Mouse (Mus musculus): ENCODE measurements at regions not wholly inside any gene's neighbourhood (a gene's known extent, or its start where the extent isn't known, plus 50 kb on each side); places are given as distances from the start of the nearest gene placed in this dataset.

- TF ChIP-seq CTCF (IDR thresholded peaks at IDR 0.05; ENCODE audit: low read depth) (no peak), EP300 (optimal IDR thresholded peaks at IDR 0.05) (no peak)
- Histone ChIP-seq H3K4me2 (replicated peaks; ENCODE audit: low read depth) (no peak overlapping the region), H3K27ac (replicated peaks) (no peak overlapping the region), H3K27me3 (ENCODE audit: control insufficient read depth, insufficient read depth, low read length) (no peaks in the 10 kb centered on the region), H3K9ac (ENCODE audit: low read length) (no peak overlapping the region), H3K4me1 (replicated peaks; ENCODE audit: control insufficient read depth, insufficient read depth) (no peaks in the 10 kb centered on the region), H3K9me3 (ENCODE audit: control insufficient read depth, low read length) (no peaks in the 10 kb centered on the region), H3K36me3 (ENCODE audit: control insufficient read depth, insufficient read depth, low read length) (no peaks in the 10 kb centered on the region), H3K4me3 (ENCODE audit: low read depth, low read length) (no peak overlapping the region)
- ATAC-seq (ENCODE audit: low FRiP score, low TSS enrichment): no peak
- no peak for DNase-seq (ENCODE audit: low spot score)
- WGBS: 89% methylated on average over 5 of the region's 5 CpGs
These were observed 236.8 kb upstream of the Igfbp7 start for GRCm38 (mm10) chr5:77644651-77645050.

GRCm38 (mm10) chr5:77620402-77620801 lies 212.6 kb upstream of the Igfbp7 start:
- no peaks in the 10 kb centered on the region for H3K36me3 ChIP-seq (ENCODE audit: control insufficient read depth, insufficient read depth, low read length)
- ATAC-seq (ENCODE audit: low FRiP score, low TSS enrichment) (no peak), DNase-seq (ENCODE audit: low spot score) (no peak)
- TF ChIP-seq CTCF (IDR thresholded peaks at IDR 0.05; ENCODE audit: low read depth) (no peak), EP300 (optimal IDR thresholded peaks at IDR 0.05) (no peak)
- 71% methylated on average over 4 of the region's 4 CpGs for WGBS
- H3K4me3 ChIP-seq (ENCODE audit: low read depth, low read length): no peak overlapping the region
- no peak overlapping the region for H3K4me2 ChIP-seq (replicated peaks; ENCODE audit: low read depth)
- H3K27ac ChIP-seq (replicated peaks): no peak overlapping the region
- H3K4me1 ChIP-seq (replicated peaks; ENCODE audit: control insufficient read depth, insufficient read depth): no peaks in the 10 kb centered on the region
- no peaks in the 10 kb centered on the region for H3K27me3 ChIP-seq (ENCODE audit: control insufficient read depth, insufficient read depth, low read length)
- H3K9ac ChIP-seq (ENCODE audit: low read length): no peak overlapping the region
- no peaks in the 10 kb centered on the region for H3K9me3 ChIP-seq (ENCODE audit: control insufficient read depth, low read length)

- no peak for DNase-seq (ENCODE audit: low spot score)
- no peak for TF ChIP-seq CTCF (IDR thresholded peaks at IDR 0.05; ENCODE audit: low read depth)
- no peak for TF ChIP-seq EP300 (optimal IDR thresholded peaks at IDR 0.05)
- no peak for ATAC-seq (ENCODE audit: low FRiP score, low TSS enrichment)
- Histone ChIP-seq H3K27me3 (ENCODE audit: control insufficient read depth, insufficient read depth, low read length) (no peaks in the 10 kb centered on the region), H3K9me3 (ENCODE audit: control insufficient read depth, low read length) (no peaks in the 10 kb centered on the region), H3K36me3 (ENCODE audit: control insufficient read depth, insufficient read depth, low read length) (no peaks in the 10 kb centered on the region), H3K9ac (ENCODE audit: low read length) (no peak overlapping the region), H3K27ac (replicated peaks) (no peak overlapping the region), H3K4me2 (replicated peaks; ENCODE audit: low read depth) (no peak overlapping the region), H3K4me3 (ENCODE audit: low read depth, low read length) (no peak overlapping the region), H3K4me1 (replicated peaks; ENCODE audit: control insufficient read depth, insufficient read depth) (no peaks in the 10 kb centered on the region)
- 83% methylated on average over 6 of the region's 6 CpGs for WGBS
These were observed 202.7 kb upstream of the Igfbp7 start for GRCm38 (mm10) chr5:77610496-77610895.

GRCm38 (mm10) chr5:77594719-77595118 lies 186.9 kb upstream of the Igfbp7 start:
- no peaks in the 10 kb centered on the region for H3K27me3 ChIP-seq (ENCODE audit: control insufficient read depth, insufficient read depth, low read length)
- ATAC-seq (ENCODE audit: low FRiP score, low TSS enrichment): no peak
- 85% methylated on average over 4 of the region's 4 CpGs for WGBS

GRCm38 (mm10) chr5:77589252-77589651 lies 181.4 kb upstream of the Igfbp7 start:
- no peak overlapping the region for H3K4me3 ChIP-seq (ENCODE audit: low read depth, low read length)
- no peaks in the 10 kb centered on the region for H3K4me1 ChIP-seq (replicated peaks; ENCODE audit: control insufficient read depth, insufficient read depth)
- 69% methylated on average over 3 of the region's 3 CpGs for WGBS
- no peaks in the 10 kb centered on the region for H3K27me3 ChIP-seq (ENCODE audit: control insufficient read depth, insufficient read depth, low read length)
- H3K36me3 ChIP-seq (ENCODE audit: control insufficient read depth, insufficient read depth, low read length): no peaks in the 10 kb centered on the region
- no peak overlapping the region for H3K9ac ChIP-seq (ENCODE audit: low read length)
- no peak for ATAC-seq (ENCODE audit: low FRiP score, low TSS enrichment)
- no peak overlapping the region for H3K4me2 ChIP-seq (replicated peaks; ENCODE audit: low read depth)
- H3K27ac ChIP-seq (replicated peaks): no peak overlapping the region
- no peak for TF ChIP-seq CTCF (IDR thresholded peaks at IDR 0.05; ENCODE audit: low read depth)
- TF ChIP-seq EP300 (optimal IDR thresholded peaks at IDR 0.05): no peak
- H3K9me3 ChIP-seq (ENCODE audit: control insufficient read depth, low read length): no peaks in the 10 kb centered on the region
- no peak for DNase-seq (ENCODE audit: low spot score)

More at GRCm38 (mm10) chr5:77594719-77595118, 186.9 kb upstream of the Igfbp7 start:
- H3K9ac ChIP-seq (ENCODE audit: low read length): no peak overlapping the region
- no peak overlapping the region for H3K4me2 ChIP-seq (replicated peaks; ENCODE audit: low read depth)
- no peak overlapping the region for H3K27ac ChIP-seq (replicated peaks)
- no peak for TF ChIP-seq EP300 (optimal IDR thresholded peaks at IDR 0.05)
- no peak for TF ChIP-seq CTCF (IDR thresholded peaks at IDR 0.05; ENCODE audit: low read depth)
- H3K4me3 ChIP-seq (ENCODE audit: low read depth, low read length): no peak overlapping the region
- no peak for DNase-seq (ENCODE audit: low spot score)
- no peaks in the 10 kb centered on the region for H3K4me1 ChIP-seq (replicated peaks; ENCODE audit: control insufficient read depth, insufficient read depth)
- no peaks in the 10 kb centered on the region for H3K36me3 ChIP-seq (ENCODE audit: control insufficient read depth, insufficient read depth, low read length)
- no peaks in the 10 kb centered on the region for H3K9me3 ChIP-seq (ENCODE audit: control insufficient read depth, low read length)

GRCm38 (mm10) chr5:77581702-77582101 lies 173.9 kb upstream of the Igfbp7 start:
- WGBS: 60% methylated on average over 6 of the region's 6 CpGs

More at GRCm38 (mm10) chr5:77581702-77582101, 173.9 kb upstream of the Igfbp7 start:
- no peak for TF ChIP-seq EP300 (optimal IDR thresholded peaks at IDR 0.05)
- no peak for TF ChIP-seq CTCF (IDR thresholded peaks at IDR 0.05; ENCODE audit: low read depth)
- Histone ChIP-seq H3K9me3 (ENCODE audit: control insufficient read depth, low read length) (no peaks in the 10 kb centered on the region), H3K4me3 (ENCODE audit: low read depth, low read length) (no peak overlapping the region), H3K27me3 (ENCODE audit: control insufficient read depth, insufficient read depth, low read length) (no peaks in the 10 kb centered on the region), H3K36me3 (ENCODE audit: control insufficient read depth, insufficient read depth, low read length) (no peaks in the 10 kb centered on the region), H3K4me1 (replicated peaks; ENCODE audit: control insufficient read depth, insufficient read depth) (no peaks in the 10 kb centered on the region), H3K9ac (ENCODE audit: low read length) (no peak overlapping the region), H3K4me2 (replicated peaks; ENCODE audit: low read depth) (no peak overlapping the region), H3K27ac (replicated peaks) (no peak overlapping the region)
- DNase-seq (ENCODE audit: low spot score) (no peak), ATAC-seq (ENCODE audit: low FRiP score, low TSS enrichment) (no peak)
